ENCODE assay signal across 14 mouse cellular contexts in the genomic region with DNA sequence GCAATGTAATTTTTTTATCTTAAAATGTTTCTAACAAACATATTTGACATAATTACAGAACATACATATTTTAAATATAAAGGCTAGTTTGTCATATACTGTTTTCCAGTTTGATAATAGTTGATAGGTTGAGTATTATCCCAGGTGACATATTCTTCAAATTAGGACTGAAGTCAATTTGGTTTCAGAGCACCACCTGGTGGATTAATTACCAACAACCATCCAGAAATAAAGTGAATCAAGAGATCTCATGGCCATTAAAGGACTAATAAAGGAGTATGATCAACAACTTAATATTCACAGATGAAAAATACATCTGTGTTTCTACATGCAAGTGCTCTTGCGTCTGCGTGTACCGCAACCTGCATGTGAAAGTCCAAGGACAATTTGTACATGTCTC. TPM values are rescaled to one million over a fixed set of nuclear protein-coding genes. Genes with fewer than 3 reads are reported as not detected.
DNase-seq lines count a peak whose midpoint lies in the region; ATAC-seq and TF ChIP-seq lines count a peak whose summit lies in the region.
"Had no signal": no experiment of that assay in that cellular context is flagged by ENCODE, and none has a peak within 500 bp of the region (broad histone marks: within the 10 kb centered on the region; RNA-seq: fewer than 3 reads in every experiment).

No protein-coding gene starts in this region.

- TF ChIP-seq POLR2A in limb, embryonic 14.5 days (IDR thresholded peaks at IDR 0.05; ENCODE audit: borderline replicate concordance, extremely low read depth, insufficient read depth, insufficient read length) = no peak

- TF ChIP-seq CTCF in gastrocnemius, adult 2 months (IDR thresholded peaks at IDR 0.05) = peak; percentile 57

- no peak overlapping the region for H3K4me3 ChIP-seq in gastrocnemius, adult 2 months
- H3K4me3 ChIP-seq in limb, embryonic 14.5 days (replicated peaks; ENCODE audit: low read length) = no peak overlapping the region
- H3K4me3 ChIP-seq in limb, embryonic 10.5 days = no peak overlapping the region
- H3K4me3 ChIP-seq: hindbrain, embryonic 13.5 days had no signal

- no peak overlapping the region for H3K9ac ChIP-seq in limb, embryonic 14.5 days (ENCODE audit: low read depth, low read length, severe bottlenecking)
- H3K9ac ChIP-seq: hindbrain, embryonic 13.5 days had no signal

- H3K36me3 ChIP-seq in limb, embryonic 14.5 days (ENCODE audit: control insufficient read depth, insufficient read depth, low read length) = no peaks in the 10 kb centered on the region
- H3K36me3 ChIP-seq in limb, embryonic 10.5 days = no peaks in the 10 kb centered on the region
- H3K36me3 ChIP-seq: hindbrain, embryonic 13.5 days had no signal

- no peak overlapping the region for H3K27ac ChIP-seq in gastrocnemius, adult 2 months
- no peak overlapping the region for H3K27ac ChIP-seq in limb, embryonic 14.5 days (replicated peaks; ENCODE audit: low read depth, low read length)
- no peak overlapping the region for H3K27ac ChIP-seq in limb, embryonic 10.5 days
- H3K27ac ChIP-seq: hindbrain, embryonic 13.5 days; macrophage had no signal

- DNase-seq in gastrocnemius, adult 2 months = no peak
- no peak for DNase-seq in gastrocnemius, postnatal 14 days
- peak; percentile 17 for DNase-seq in limb, embryonic 14.5 days (ENCODE audit: low spot score)
- no peak for DNase-seq in limb, embryonic 10.5 days (ENCODE audit: low spot score)
- DNase-seq in R1 (ENCODE audit: low read depth, low spot score) = peak; percentile 17
- peak; percentile 49 for DNase-seq in retina, embryonic 14.5 days (ENCODE audit: low spot score)
- no peak for DNase-seq in thymus, postnatal 14 days
- DNase-seq: gastrocnemius, postnatal 25 days; right cerebral cortex, postnatal 4 days; thymus, adult 2 months had no signal

- H3K4me2 ChIP-seq in limb, embryonic 14.5 days (replicated peaks; ENCODE audit: low read depth, low read length, severe bottlenecking) = no peak overlapping the region
- H3K4me2 ChIP-seq: hindbrain, embryonic 13.5 days had no signal

- no peaks in the 10 kb centered on the region for H3K27me3 ChIP-seq in limb, embryonic 14.5 days (ENCODE audit: control insufficient read depth, insufficient read depth, low read length)
- no peaks in the 10 kb centered on the region for H3K27me3 ChIP-seq in limb, embryonic 10.5 days (ENCODE audit: low read depth, poor library complexity, severe bottlenecking)
- H3K27me3 ChIP-seq: hindbrain, embryonic 13.5 days had no signal

- WGBS in limb, embryonic 14.5 days = 83% methylated on average over 3 of the region's 3 CpGs
- WGBS in limb, embryonic 10.5 days = 93% methylated on average over 3 of the region's 3 CpGs

- ATAC-seq in limb, embryonic 14.5 days (ENCODE audit: low FRiP score, low read depth) = no peak

- H3K4me1 ChIP-seq in limb, embryonic 14.5 days (ENCODE audit: control insufficient read depth, insufficient read depth, low read length) = no peaks in the 10 kb centered on the region
- no peaks in the 10 kb centered on the region for H3K4me1 ChIP-seq in limb, embryonic 10.5 days
- H3K4me1 ChIP-seq: hindbrain, embryonic 13.5 days had no signal

- no peaks in the 10 kb centered on the region for H3K9me3 ChIP-seq in limb, embryonic 14.5 days (ENCODE audit: control insufficient read depth, low read length)
- no peaks in the 10 kb centered on the region for H3K9me3 ChIP-seq in limb, embryonic 10.5 days (replicated peaks)
- H3K9me3 ChIP-seq: hindbrain, embryonic 13.5 days had no signal

- intact Hi-C loops in gastrocnemius, adult 2 months (cut with DNase I) = loop anchor here (5.0 to 10.0 kb wide), 3 partner anchors 109 to 552 kb away; partner anchors contain the start of gene Clock
- intact Hi-C loops in gastrocnemius, postnatal 14 days (cut with DNase I; ENCODE audit: low total_unique reads) = loop anchor here (10.0 kb wide), 2 partner anchors 269 to 549 kb away; partner anchors contain the start of gene Srd5a3

RNA-seq across cellular contexts. Expression of gene Nmu, which starts 50.3 kb away (rescaled TPM):
- total RNA-seq in gastrocnemius, adult 2 months (2021) = not detected
- total RNA-seq in gastrocnemius, postnatal 14 days (2021) = not detected
- 1.6 and 1.7 TPM in 2 replicates for polyA plus RNA-seq in limb, embryonic 14.5 days (2012; rRNA removed)
- 1.9 and 2.0 TPM in 2 replicates for polyA plus RNA-seq in limb, embryonic 14.5 days (2014; fragmentation: Nextera tagmentation; extraction: Ambion mirVana)
- 0.31 and 0.65 TPM in 2 replicates for polyA plus RNA-seq in limb, embryonic 10.5 days (2016; fragmentation: Nextera tagmentation; extraction: Ambion mirVana)
- total RNA-seq: gastrocnemius, postnatal 25 days; left cerebral cortex, adult 18-20 months had no signal
- polyA plus RNA-seq: macrophage; neural tube, embryonic 11.5 days; thymus, adult 2 months had no signal

Comparison
In these comparisons a context has a peak if more than half of its experiments do, and no peak if none do; other contexts are left out.
1. DNase-seq: peak in limb, embryonic 14.5 days (single experiment), R1 (single experiment) and retina, embryonic 14.5 days (single experiment); none in gastrocnemius, adult 2 months (single experiment), gastrocnemius, postnatal 14 days (single experiment), limb, embryonic 10.5 days (single experiment) and thymus, postnatal 14 days (single experiment).